Comparison of ENCODE assay signal across 8 mouse cellular contexts in genomic region chr7:127614891-127615843, GRCm38 (mm10). TPM values are rescaled to one million over a fixed set of nuclear protein-coding genes. Genes with fewer than 3 reads are reported as not detected.
A peak's percentile ranks its signal among the peaks of the same experiment; 100 is the strongest.
DNase-seq lines count a peak whose midpoint lies in the region; ATAC-seq lines count a peak whose summit lies in the region.

Gene Zfp629, minus strand, starts transcription at chr7:127615797.

- peaks cover 37% of the 10 kb centered on the region for H3K4me1 ChIP-seq in hindbrain, embryonic 13.5 days (replicated peaks)

- DNase-seq in NIH3T3 (ENCODE audit: low read depth): peak; percentile 77
- DNase-seq in cerebellum, adult 9-11 months: peak; percentile 77
- peak; percentile 60 to 61 for DNase-seq in frontal cortex, postnatal 25 days (ENCODE audit: low spot score in 2 of 2)
- peak; percentile 55 to 64 for DNase-seq in layer of hippocampus, postnatal 25 days (ENCODE audit: extremely low spot score in 1 of 2, low spot score in 1 of 2)
- DNase-seq in lung, postnatal 14 days: peak; percentile 75
- DNase-seq in retina, embryonic 14.5 days (ENCODE audit: low spot score): peak; percentile 92
- peak; percentile 57 for DNase-seq in urinary bladder, postnatal 25 days (ENCODE audit: low spot score)

- ATAC-seq in hindbrain, embryonic 13.5 days (ENCODE audit: low FRiP score): peak; percentile 92

- H3K36me3 ChIP-seq in hindbrain, embryonic 13.5 days: peaks cover 26% of the 10 kb centered on the region

- H3K9ac ChIP-seq in hindbrain, embryonic 13.5 days: peak within 1 kb of the TSS; percentile 95

- H3K4me3 ChIP-seq in hindbrain, embryonic 13.5 days: peak within 1 kb of the TSS; percentile 99

- peak within 1 kb of the TSS; percentile 94 for H3K27ac ChIP-seq in hindbrain, embryonic 13.5 days

- H3K27me3 ChIP-seq in hindbrain, embryonic 13.5 days: no peaks in the 10 kb centered on the region

- WGBS in hindbrain, embryonic 13.5 days: 0% methylated on average over 39 of the region's 50 CpGs

- peak within 1 kb of the TSS; percentile 82 for H3K4me2 ChIP-seq in hindbrain, embryonic 13.5 days

- H3K9me3 ChIP-seq in hindbrain, embryonic 13.5 days: no peaks in the 10 kb centered on the region

RNA-seq across cellular contexts. Expression of gene Zfp629, which starts in this region (rescaled TPM):
- 22.2 and 25.0 TPM in 2 replicates for polyA plus RNA-seq in hindbrain, embryonic 13.5 days (2015; fragmentation: Nextera tagmentation; extraction: Ambion mirVana)
- 10 to 100 TPM; 21.3 to 23.3 TPM for total RNA-seq in layer of hippocampus, postnatal 25 days (2021)

Comparison
In these comparisons a context has a peak if more than half of its experiments do, and no peak if none do; other contexts are left out.
1. Peak in every context shown above with its lines: DNase-seq, ATAC-seq, H3K4me3 ChIP-seq and H3K27ac ChIP-seq.